Mouse (Mus musculus) hindbrain, embryonic 11.5 days (tissue): Measurements from ENCODE around the gene Adam22. TPM values are rescaled to one million over a fixed set of nuclear protein-coding genes. Genes with fewer than 3 reads are reported as not detected.

Experiments used
- ATAC-seq: fragments of 200-750 bp; cut with Nextera tagmentation; 2 replicates; pipeline ENCODE4 v1.8.0; 2017; ENCODE audit warnings: mild to moderate bottlenecking, moderate TSS enrichment, moderate library complexity; ENCODE audit not compliant: low FRiP score
- DNase-seq: peaks from one replicate; pipeline ENCODE4 v3.0.0-alpha.2; 2015; ENCODE audit warnings: low spot score
- H3K27ac ChIP-seq: fragments of 300-500 bp; sonication (generic); 2 replicates; pipeline ENCODE4 v1.5.1; 2014; ENCODE audit warnings: mild to moderate bottlenecking, low read depth, low read length
- H3K27me3 ChIP-seq: fragments of 300-500 bp; sonication (generic); 2 replicates; pipeline ENCODE4 v1.6.1; 2014; ENCODE audit warnings: mild to moderate bottlenecking, low read length, moderate library complexity, mixed read lengths; ENCODE audit not compliant: control insufficient read depth, insufficient read depth
- H3K36me3 ChIP-seq: fragments of 300-500 bp; sonication (generic); 2 replicates; pipeline ENCODE4 v1.6.1; 2014; ENCODE audit warnings: mild to moderate bottlenecking, low read length, moderate library complexity, mixed read lengths; ENCODE audit not compliant: control insufficient read depth, insufficient read depth
- H3K4me1 ChIP-seq: fragments of 300-500 bp; sonication (generic); replicated peaks from 2 replicates; pipeline ENCODE4 v1.6.1; 2014; ENCODE audit warnings: low read length, mixed read lengths; ENCODE audit not compliant: control insufficient read depth, insufficient read depth
- H3K4me2 ChIP-seq: fragments of 300-500 bp; sonication (generic); replicated peaks from 2 replicates; pipeline ENCODE4 v1.6.1; 2014; ENCODE audit warnings: mild to moderate bottlenecking, low read depth, low read length
- H3K4me3 ChIP-seq: fragments of 300-500 bp; sonication (generic); 2 replicates; pipeline ENCODE4 v1.5.1; 2014; ENCODE audit warnings: low read depth, low read length
- H3K9ac ChIP-seq: fragments of 300-500 bp; sonication (generic); 2 replicates; pipeline ENCODE4 v1.6.1; 2014; ENCODE audit warnings: low read depth, low read length
- H3K9me3 ChIP-seq: fragments of 300-500 bp; sonication (generic); 2 replicates; pipeline ENCODE4 v1.6.1; 2016; ENCODE audit warnings: low read length; ENCODE audit not compliant: control insufficient read depth
- WGBS: fragments of 180-500 bp; shearing (Covaris S2); extraction: QIAGEN DNeasy Blood & Tissue Kit; methylation state at CpG from one replicate; pipeline ENCODE4 v1.1.7; 2014; 5-methylcytosine and 5-hydroxymethylcytosine counted together
- polyA plus RNA-seq: library from polyadenylated mRNA; unstranded; fragments of >200 nt; fragmentation: Nextera tagmentation; extraction: Ambion mirVana; gene quantifications from 2 replicates; pipeline ENCODE4 v1.2.1, GENCODE M21; 2014

Adam22 gene
- polyA plus RNA-seq, 1 experiment from 2014 or later: 15.9 TPM

DNA sequence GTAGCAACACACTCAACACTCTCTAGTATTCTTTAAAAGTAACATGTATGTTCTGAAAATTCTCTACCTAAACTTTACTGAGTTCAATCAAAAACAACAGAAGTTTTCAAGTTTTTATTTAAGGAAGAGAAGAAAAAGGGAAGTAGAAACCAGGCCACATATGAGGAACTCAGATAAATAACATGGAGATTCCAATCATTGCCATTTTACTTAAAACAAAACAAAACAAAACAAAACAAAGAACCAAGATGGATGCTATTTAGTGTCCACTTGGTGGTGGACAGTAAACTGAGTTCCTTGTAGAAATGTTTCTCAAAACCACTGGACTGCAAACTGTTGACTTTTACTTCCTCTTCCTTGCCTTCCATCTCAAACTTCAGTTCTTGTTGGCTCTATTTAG lies 21.6 kb downstream of the Adam22 start:
- H3K27me3 ChIP-seq: no peaks in the 10 kb centered on the region
- H3K27ac ChIP-seq: no peak overlapping the region
- H3K4me2 ChIP-seq: no peak overlapping the region
- no peaks in the 10 kb centered on the region for H3K9me3 ChIP-seq
- no peaks in the 10 kb centered on the region for H3K4me1 ChIP-seq
- ATAC-seq (no peak), DNase-seq (no peak)
- no peaks in the 10 kb centered on the region for H3K36me3 ChIP-seq
- H3K9ac ChIP-seq: no peak overlapping the region
- no peak overlapping the region for H3K4me3 ChIP-seq

DNA sequence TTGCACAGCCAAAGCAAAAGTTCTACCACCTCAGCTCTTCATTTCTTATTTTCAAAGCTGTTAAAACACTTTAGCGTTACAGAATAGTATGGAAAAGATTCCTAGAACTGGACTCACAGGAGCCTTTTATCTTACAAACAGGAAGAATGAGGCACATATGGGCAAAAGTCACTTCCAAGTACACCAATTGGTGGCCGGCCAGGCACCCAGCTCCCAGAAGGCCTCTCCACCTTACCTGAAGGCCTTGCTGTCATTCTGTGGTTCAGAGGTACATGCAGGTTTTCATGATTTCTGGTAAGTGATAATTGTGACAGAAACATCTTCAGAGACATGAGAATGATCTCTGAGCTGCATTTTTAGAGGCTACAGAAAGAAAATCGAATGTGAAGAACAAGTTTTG lies 24.7 kb downstream of the Adam22 start:
- WGBS: 87% methylated on average over 3 of the region's 3 CpGs

DNA sequence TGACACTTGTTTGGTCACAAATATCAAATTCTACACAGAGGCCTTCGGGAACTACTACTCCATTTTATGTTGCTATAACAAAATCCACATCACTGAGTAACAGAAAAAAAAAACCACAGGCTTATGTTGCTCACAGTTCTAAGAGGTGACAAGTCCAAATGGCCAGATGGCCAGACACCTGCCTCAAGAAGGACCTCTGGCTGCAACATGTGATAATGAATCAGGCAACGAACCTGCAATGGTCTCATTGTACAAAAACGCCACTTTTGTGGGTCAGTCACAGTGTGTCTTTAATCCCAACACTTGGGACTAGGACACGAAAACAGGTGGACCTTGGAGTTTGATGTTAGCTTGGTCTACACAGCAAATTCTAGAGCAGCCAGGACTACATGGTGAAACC lies 26.3 kb downstream of the Adam22 start:
- H3K27me3 ChIP-seq: no peaks in the 10 kb centered on the region
- H3K4me3 ChIP-seq: no peak overlapping the region
- no peak overlapping the region for H3K4me2 ChIP-seq
- H3K36me3 ChIP-seq: no peaks in the 10 kb centered on the region
- H3K9ac ChIP-seq: no peak overlapping the region
- WGBS: 87% methylated on average over 4 of the region's 4 CpGs
- DNase-seq: no peak
- H3K27ac ChIP-seq: no peak overlapping the region
- no peaks in the 10 kb centered on the region for H3K9me3 ChIP-seq
- H3K4me1 ChIP-seq: no peaks in the 10 kb centered on the region
- no peak for ATAC-seq

More for the DNA sequence above, 24.7 kb downstream of the Adam22 start:
- no peaks in the 10 kb centered on the region for H3K9me3 ChIP-seq
- H3K27me3 ChIP-seq: no peaks in the 10 kb centered on the region
- no peak overlapping the region for H3K9ac ChIP-seq
- no peak overlapping the region for H3K4me3 ChIP-seq
- H3K36me3 ChIP-seq: no peaks in the 10 kb centered on the region
- H3K4me2 ChIP-seq: no peak overlapping the region
- DNase-seq (no peak), ATAC-seq (no peak)
- H3K27ac ChIP-seq: no peak overlapping the region
- no peaks in the 10 kb centered on the region for H3K4me1 ChIP-seq

DNA sequence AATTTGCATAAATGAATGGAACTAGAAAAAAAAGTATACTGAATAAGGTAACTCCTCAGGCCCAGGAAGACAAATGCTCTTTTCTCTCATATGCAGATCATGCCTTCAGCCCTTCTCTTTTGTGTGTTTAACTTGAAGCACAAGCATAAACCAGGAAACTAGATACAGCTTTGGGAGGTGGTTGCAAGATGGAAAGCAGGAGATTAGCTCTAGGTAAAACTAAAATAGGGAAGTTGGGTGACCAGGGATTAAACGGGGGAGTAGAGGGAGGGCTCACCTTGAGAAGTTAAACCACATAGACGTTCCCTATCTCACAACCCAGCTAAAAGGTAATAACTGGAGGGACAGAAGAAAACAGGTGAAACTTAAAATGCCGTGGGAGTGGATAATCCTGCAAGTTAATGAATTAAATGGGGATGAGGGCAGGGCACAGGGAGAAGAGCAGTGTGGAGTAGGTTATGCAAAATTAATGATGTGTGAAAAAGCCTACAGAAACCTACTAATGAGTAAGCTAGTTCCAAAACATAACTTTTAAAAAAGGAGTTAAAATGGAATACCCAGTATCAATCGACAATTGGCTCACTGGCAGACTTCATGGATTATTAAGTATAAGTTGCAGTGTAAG lies 40.2 kb downstream of the Adam22 start:
- Histone ChIP-seq H3K4me3 (no peak overlapping the region), H3K27ac (no peak overlapping the region), H3K9ac (no peak overlapping the region), H3K27me3 (no peaks in the 10 kb centered on the region), H3K36me3 (no peaks in the 10 kb centered on the region), H3K4me2 (no peak overlapping the region), H3K4me1 (no peaks in the 10 kb centered on the region), H3K9me3 (no peaks in the 10 kb centered on the region)
- 89% methylated on average over 4 of the region's 4 CpGs for WGBS
- ATAC-seq: no peak
- DNase-seq: no peak

DNA sequence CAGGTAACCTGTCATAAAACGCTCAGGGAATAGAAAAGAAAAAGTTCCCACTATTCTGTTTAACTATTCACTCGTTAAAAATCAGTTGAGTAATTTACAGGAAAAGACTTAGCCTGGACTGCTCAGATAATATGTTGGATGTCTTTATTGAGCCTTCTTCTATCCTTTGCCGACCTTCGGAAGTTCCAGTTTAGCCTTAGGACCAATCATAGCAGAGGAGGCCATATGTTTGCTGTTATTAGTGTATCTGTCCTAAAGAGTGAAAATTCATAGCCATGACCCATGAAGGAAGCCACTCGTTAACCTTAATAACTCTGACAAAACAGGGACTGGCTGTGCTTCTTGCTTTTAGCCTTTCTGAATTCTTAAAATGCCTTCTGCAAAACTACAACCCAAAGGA lies 41.3 kb downstream of the Adam22 start:
- no peaks in the 10 kb centered on the region for H3K27me3 ChIP-seq
- no peak overlapping the region for H3K9ac ChIP-seq
- no peak overlapping the region for H3K4me3 ChIP-seq
- 88% methylated on average over 5 of the region's 5 CpGs for WGBS
- H3K36me3 ChIP-seq: no peaks in the 10 kb centered on the region
- H3K9me3 ChIP-seq: no peaks in the 10 kb centered on the region
- no peak overlapping the region for H3K4me2 ChIP-seq
- no peaks in the 10 kb centered on the region for H3K4me1 ChIP-seq
- DNase-seq (no peak), ATAC-seq (no peak)
- H3K27ac ChIP-seq: no peak overlapping the region

DNA sequence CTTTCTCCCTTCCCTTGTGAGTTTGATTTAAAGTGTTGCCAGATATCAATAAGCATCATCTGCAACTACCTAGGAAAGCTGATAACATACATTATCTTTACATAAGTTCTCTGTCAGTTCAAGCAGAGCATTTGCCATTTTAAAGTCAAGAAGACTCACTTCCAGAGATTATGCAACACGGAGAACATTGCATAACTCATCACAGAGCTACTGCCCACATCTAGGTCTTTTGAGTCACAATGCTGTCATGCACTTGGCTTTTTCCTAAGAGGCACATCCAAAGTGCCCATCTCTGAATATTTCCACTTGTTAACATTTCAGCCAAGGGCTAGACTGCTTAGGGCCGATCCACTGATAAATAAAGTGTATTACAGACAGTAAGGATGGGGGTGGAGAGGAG lies 55.6 kb downstream of the Adam22 start:
- 92% methylated on average over 2 of the region's 2 CpGs for WGBS
- no peak overlapping the region for H3K4me3 ChIP-seq
- ATAC-seq: no peak

DNA sequence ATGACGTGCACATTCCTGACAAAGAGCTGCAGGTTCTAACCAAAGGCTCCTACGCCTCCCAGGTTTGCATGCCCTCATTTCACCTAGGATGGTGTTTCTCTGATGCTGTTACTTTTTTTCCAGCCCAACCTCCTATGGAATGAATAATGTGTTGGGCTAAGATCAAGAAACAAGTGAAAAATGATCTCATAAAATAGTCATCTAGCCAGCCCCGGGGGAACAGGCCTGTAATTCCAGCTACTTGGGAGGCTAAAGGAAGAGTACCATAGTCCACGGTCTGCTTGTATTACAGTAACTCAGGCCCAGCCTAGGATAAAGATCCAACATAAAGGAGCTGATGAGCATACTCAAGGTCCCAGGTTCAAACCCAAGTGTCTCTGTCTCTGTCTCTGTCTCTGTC lies 57.1 kb downstream of the Adam22 start:
- Histone ChIP-seq H3K4me1 (no peaks in the 10 kb centered on the region), H3K9me3 (no peaks in the 10 kb centered on the region), H3K4me3 (no peak overlapping the region), H3K9ac (no peak overlapping the region), H3K27ac (no peak overlapping the region), H3K36me3 (no peaks in the 10 kb centered on the region), H3K27me3 (no peaks in the 10 kb centered on the region), H3K4me2 (no peak overlapping the region)
- 78% methylated on average over 4 of the region's 4 CpGs for WGBS
- ATAC-seq: no peak
- DNase-seq: no peak

More for the DNA sequence above, 55.6 kb downstream of the Adam22 start:
- H3K4me2 ChIP-seq: no peak overlapping the region
- H3K9me3 ChIP-seq: no peaks in the 10 kb centered on the region
- no peaks in the 10 kb centered on the region for H3K4me1 ChIP-seq
- no peaks in the 10 kb centered on the region for H3K27me3 ChIP-seq
- no peak overlapping the region for H3K27ac ChIP-seq
- no peak overlapping the region for H3K9ac ChIP-seq
- DNase-seq: no peak
- H3K36me3 ChIP-seq: no peaks in the 10 kb centered on the region

DNA sequence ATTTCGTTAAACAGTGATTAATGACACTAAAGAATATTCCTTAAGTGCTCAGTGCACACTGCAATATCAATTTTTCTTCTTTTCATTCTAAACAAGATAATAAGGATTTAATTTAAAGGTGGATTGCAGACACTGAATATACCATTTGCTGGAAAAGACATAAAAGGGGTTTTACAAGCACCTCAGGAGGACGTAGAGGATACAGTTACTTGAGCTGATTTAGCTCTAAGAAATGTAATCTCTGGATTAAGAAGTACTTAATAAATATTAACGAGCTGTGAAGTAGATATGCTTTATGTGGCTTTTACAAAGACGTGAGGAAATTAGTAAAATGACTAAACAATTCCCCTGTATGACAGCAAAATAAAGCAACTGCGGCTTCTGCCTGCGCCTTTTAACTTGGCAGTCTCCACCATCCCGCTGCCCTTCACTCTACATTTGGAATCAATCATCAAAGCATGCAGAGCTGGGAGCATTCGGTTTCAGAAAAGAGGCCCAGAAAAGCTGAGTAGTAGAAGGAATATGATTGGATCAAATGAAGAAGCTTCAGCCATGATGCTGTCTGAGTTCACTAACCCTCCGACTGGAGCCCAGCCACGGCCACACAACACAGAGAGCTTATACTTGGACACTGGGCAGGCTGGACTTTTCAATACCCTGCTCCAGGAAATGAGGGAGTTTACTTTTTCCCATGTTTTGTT lies 70.1 kb downstream of the Adam22 start:
- Histone ChIP-seq H3K27ac (no peak overlapping the region), H3K9me3 (no peaks in the 10 kb centered on the region), H3K4me2 (no peak overlapping the region), H3K4me1 (no peaks in the 10 kb centered on the region), H3K9ac (no peak overlapping the region), H3K27me3 (no peaks in the 10 kb centered on the region), H3K36me3 (no peaks in the 10 kb centered on the region), H3K4me3 (no peak overlapping the region)
- DNase-seq (no peak), ATAC-seq (no peak)
- 72% methylated on average over 10 of the region's 10 CpGs for WGBS

DNA sequence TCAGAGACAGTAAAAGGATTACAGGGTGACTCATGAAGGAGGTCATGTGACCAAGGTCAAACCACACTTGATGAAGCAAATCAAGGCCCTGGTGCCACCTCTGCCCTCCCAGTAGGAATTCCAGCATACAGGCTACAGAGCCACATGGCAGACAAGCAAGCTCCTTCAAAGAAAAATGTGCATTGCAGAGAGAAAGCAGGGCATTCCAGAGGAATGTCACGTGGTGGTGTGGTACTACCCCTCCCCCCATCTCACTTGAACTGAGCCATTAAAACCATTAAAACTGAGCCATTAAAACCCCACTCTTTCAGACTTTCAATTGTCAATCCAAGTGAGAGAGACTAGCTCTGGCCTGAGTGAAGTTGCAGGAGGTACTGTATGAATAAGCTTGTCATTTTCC lies 74.7 kb downstream of the Adam22 start:
- Histone ChIP-seq H3K27me3 (no peaks in the 10 kb centered on the region), H3K4me1 (no peaks in the 10 kb centered on the region), H3K9me3 (no peaks in the 10 kb centered on the region), H3K9ac (no peak overlapping the region), H3K36me3 (no peaks in the 10 kb centered on the region), H3K27ac (no peak overlapping the region), H3K4me2 (no peak overlapping the region), H3K4me3 (no peak overlapping the region)
- 13% methylated on average over 1 of the region's 1 CpGs for WGBS
- ATAC-seq: peak; percentile 41
- DNase-seq: peak; percentile 20
